Mouse (Mus musculus): Measurements from ENCODE around the gene Pou6f1. TPM values are rescaled to one million over a fixed set of nuclear protein-coding genes. Genes with fewer than 3 reads are reported as not detected.

Gene Pou6f1
- total and polyA plus RNA-seq, 2 experiments = 1.9 to 5.5 TPM

- DNase-seq (ENCODE audit: extremely low read depth, low read depth, low spot score) = peak; percentile 76
- TF ChIP-seq CTCF (IDR thresholded peaks at IDR 0.05; ENCODE audit: low read depth, low read length) (no peak), POLR2A (IDR thresholded peaks at IDR 0.05; ENCODE audit: extremely low read depth, insufficient read depth, low read length) (0 out of 2 replicates have a peak, but pooled peaks have one; percentile 3)
- peaks cover 31% of the 10 kb centered on the region for H3K36me3 ChIP-seq (ENCODE audit: control insufficient read depth, insufficient read depth, low read length)
- peak overlapping the region; percentile 70 for H3K27ac ChIP-seq (replicated peaks; ENCODE audit: insufficient read depth, low read depth, low read length)
- H3K9ac ChIP-seq (ENCODE audit: low read depth, low read length) = peak overlapping the region; percentile 91
- under 1% methylated on average over 43 of the region's 43 CpGs for WGBS
- peak overlapping the region; percentile 76 for H3K4me3 ChIP-seq (ENCODE audit: insufficient read depth, low read depth, low read length)
- H3K4me1 ChIP-seq (ENCODE audit: control insufficient read depth, insufficient read depth, low read length) = peaks cover 16% of the 10 kb centered on the region
- no peaks in the 10 kb centered on the region for H3K27me3 ChIP-seq (ENCODE audit: control insufficient read depth, insufficient read depth, low read length)
- peaks cover 9% of the 10 kb centered on the region for H3K79me2 ChIP-seq (ENCODE audit: control insufficient read depth, insufficient read depth, low read length)
These were observed 16.0 kb upstream of the Pou6f1 start for GRCm38 (mm10) chr15:100615825-100616220.

DNA sequence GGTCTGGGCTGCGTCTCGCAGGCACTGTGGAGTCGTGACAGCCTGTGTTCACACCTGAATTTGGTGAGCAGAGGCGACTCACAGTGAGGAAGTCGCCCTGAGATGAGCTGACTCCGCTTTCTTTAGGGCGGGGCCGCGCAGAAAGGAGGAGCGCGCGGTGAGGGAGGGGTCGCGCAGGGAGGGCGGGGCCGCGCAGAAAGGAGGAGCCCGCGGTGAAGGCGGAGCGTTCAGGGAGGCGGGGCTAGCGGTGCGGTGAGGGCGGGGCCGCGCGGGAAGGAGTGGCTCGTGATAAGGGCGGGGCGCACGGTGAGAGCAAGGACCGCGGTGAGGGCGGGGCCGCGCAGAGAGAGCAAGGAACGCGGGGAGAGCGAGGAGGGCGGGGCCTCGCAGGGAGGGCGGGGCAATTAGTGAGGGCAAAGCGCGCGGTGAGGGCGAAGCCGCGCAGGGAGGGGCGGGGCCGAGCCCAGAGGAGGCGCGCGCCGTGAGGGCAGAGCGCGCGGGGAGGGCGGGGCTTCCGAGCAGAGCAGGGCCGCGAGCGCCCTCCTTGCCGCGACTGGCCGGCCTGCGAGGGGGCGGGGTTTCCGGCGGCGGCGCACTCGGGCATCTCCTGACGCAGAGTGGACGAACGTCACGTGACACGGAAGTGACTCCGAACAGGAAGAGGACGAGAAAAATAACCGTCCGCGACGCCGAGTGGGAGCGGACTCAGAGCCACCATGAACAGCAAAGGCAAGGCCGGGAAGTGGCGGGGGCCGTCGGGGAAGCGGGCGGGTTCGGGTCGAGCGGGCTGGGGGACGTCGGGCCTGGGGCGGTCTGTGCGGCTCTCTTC is 15.4 kb upstream of the Pou6f1 start, which contains the start of gene Dazap2:
TSS of gene Dazap2 (plus strand) at position 354 of the 829 bp plus-strand sequence.
- H3K9ac ChIP-seq (ENCODE audit: low read depth, low read length) = peak within 1 kb of the TSS; percentile 91
- peaks cover 25% of the 10 kb centered on the region for H3K36me3 ChIP-seq (ENCODE audit: control insufficient read depth, insufficient read depth, low read length)
- under 1% methylated on average over 81 of the region's 99 CpGs for WGBS
- H3K79me2 ChIP-seq (ENCODE audit: control insufficient read depth, insufficient read depth, low read length) = peaks cover 9% of the 10 kb centered on the region
- TF ChIP-seq POLR2A (IDR thresholded peaks at IDR 0.05; ENCODE audit: extremely low read depth, insufficient read depth, low read length) (peak; percentile 84; the same call in 1 of the 2 replicates), CTCF (IDR thresholded peaks at IDR 0.05; ENCODE audit: low read depth, low read length) (no peak)
- peak within 1 kb of the TSS; percentile 86 for H3K27ac ChIP-seq (replicated peaks; ENCODE audit: insufficient read depth, low read depth, low read length)
- peaks cover 16% of the 10 kb centered on the region for H3K4me1 ChIP-seq (ENCODE audit: control insufficient read depth, insufficient read depth, low read length)
- DNase-seq (ENCODE audit: extremely low read depth, low read depth, low spot score) = peak; percentile 85
- H3K4me3 ChIP-seq (ENCODE audit: insufficient read depth, low read depth, low read length) = peak within 1 kb of the TSS; percentile 76
- H3K27me3 ChIP-seq (ENCODE audit: control insufficient read depth, insufficient read depth, low read length) = no peaks in the 10 kb centered on the region

DNA sequence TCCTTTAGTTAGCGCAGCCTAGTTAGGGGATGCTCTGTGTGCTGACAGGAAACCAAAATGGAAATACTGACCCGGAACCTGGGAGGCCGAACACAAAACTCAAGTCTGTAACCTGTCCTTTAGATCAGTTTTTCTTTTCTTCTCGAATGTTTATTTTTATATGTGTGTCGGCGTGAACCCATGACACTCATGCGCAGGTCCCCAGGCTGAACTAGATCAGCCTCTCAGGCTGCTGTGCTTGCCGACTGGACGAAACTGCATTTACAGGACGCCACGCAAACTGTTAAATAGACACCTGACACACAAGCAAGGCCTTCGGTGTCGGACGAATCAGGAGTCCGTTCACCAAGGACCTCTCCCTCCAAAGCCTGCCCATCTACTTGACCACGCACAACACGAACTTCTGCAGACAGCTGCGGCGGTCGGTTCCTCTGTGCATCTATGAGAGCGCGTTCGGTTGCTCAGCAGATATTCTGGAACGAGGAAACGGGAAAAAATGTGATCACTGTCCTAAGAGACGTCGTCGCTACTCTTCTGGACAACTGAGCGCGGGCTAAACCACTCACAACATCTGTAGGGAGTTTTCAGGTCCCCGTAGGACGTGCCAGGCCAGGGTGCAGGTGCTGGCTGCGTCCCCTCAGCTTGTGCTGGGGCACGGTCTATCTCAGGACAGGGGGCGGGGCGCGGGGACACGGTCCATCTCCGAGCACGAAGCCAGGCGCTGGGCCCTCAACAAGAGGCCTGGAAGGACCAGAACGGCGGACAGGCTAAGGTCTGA is 14.6 kb upstream of the Pou6f1 start:
- Histone ChIP-seq H3K4me3 (ENCODE audit: insufficient read depth, low read depth, low read length) (peak overlapping the region; percentile 76), H3K4me1 (ENCODE audit: control insufficient read depth, insufficient read depth, low read length) (peaks cover 16% of the 10 kb centered on the region), H3K79me2 (ENCODE audit: control insufficient read depth, insufficient read depth, low read length) (peaks cover 9% of the 10 kb centered on the region), H3K9ac (ENCODE audit: low read depth, low read length) (peak overlapping the region; percentile 83), H3K27me3 (ENCODE audit: control insufficient read depth, insufficient read depth, low read length) (no peaks in the 10 kb centered on the region), H3K27ac (replicated peaks; ENCODE audit: insufficient read depth, low read depth, low read length) (peak overlapping the region; percentile 86), H3K36me3 (ENCODE audit: control insufficient read depth, insufficient read depth, low read length) (peaks cover 18% of the 10 kb centered on the region)
- WGBS = 6% methylated on average over 43 of the region's 43 CpGs
- peak; percentile 61 for DNase-seq (ENCODE audit: extremely low read depth, low read depth, low spot score)
- TF ChIP-seq CTCF (IDR thresholded peaks at IDR 0.05; ENCODE audit: low read depth, low read length) = no peak
- TF ChIP-seq POLR2A (IDR thresholded peaks at IDR 0.05; ENCODE audit: extremely low read depth, insufficient read depth, low read length) = no peak

- 5% methylated on average over 16 of the region's 16 CpGs for WGBS
- H3K4me3 ChIP-seq (ENCODE audit: insufficient read depth, low read depth, low read length) = no peak overlapping the region
- DNase-seq (ENCODE audit: extremely low read depth, low read depth, low spot score) = peak; percentile 65
- H3K4me1 ChIP-seq (ENCODE audit: control insufficient read depth, insufficient read depth, low read length) = peaks cover 15% of the 10 kb centered on the region
- peaks cover 9% of the 10 kb centered on the region for H3K79me2 ChIP-seq (ENCODE audit: control insufficient read depth, insufficient read depth, low read length)
- TF ChIP-seq POLR2A (IDR thresholded peaks at IDR 0.05; ENCODE audit: extremely low read depth, insufficient read depth, low read length) = no peak
- TF ChIP-seq CTCF (IDR thresholded peaks at IDR 0.05; ENCODE audit: low read depth, low read length) = peak; percentile 95
- no peak overlapping the region for H3K27ac ChIP-seq (replicated peaks; ENCODE audit: insufficient read depth, low read depth, low read length)
- no peaks in the 10 kb centered on the region for H3K27me3 ChIP-seq (ENCODE audit: control insufficient read depth, insufficient read depth, low read length)
- no peak overlapping the region for H3K9ac ChIP-seq (ENCODE audit: low read depth, low read length)
- peaks cover 10% of the 10 kb centered on the region for H3K36me3 ChIP-seq (ENCODE audit: control insufficient read depth, insufficient read depth, low read length)
These were observed 13.8 kb upstream of the Pou6f1 start for GRCm38 (mm10) chr15:100613584-100613983.

DNA sequence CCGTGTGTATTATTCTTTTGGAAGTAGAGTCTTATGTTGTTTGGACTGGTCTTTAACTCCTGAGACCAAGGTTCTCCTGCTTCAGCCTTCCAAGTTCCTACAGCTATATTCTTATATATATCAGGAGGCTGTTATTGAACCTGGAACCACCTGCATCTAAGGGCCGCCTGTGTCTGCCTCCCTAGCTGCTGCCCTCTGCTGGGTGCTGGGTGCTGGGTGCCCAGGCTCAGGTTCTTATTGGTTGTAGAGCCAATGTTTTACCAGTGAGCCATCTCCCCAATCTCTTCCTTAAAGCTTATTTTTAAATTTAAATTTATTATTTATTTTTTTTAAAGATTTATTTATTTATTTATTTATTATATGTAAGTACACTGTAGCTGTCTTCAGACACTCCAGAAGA is 12.6 kb upstream of the Pou6f1 start:
- peaks cover 14% of the 10 kb centered on the region for H3K4me1 ChIP-seq (ENCODE audit: control insufficient read depth, insufficient read depth, low read length)
- TF ChIP-seq POLR2A (IDR thresholded peaks at IDR 0.05; ENCODE audit: extremely low read depth, insufficient read depth, low read length) (no peak), CTCF (IDR thresholded peaks at IDR 0.05; ENCODE audit: low read depth, low read length) (peak; percentile 71)
- H3K79me2 ChIP-seq (ENCODE audit: control insufficient read depth, insufficient read depth, low read length) = peaks cover 9% of the 10 kb centered on the region
- H3K4me3 ChIP-seq (ENCODE audit: insufficient read depth, low read depth, low read length) = no peak overlapping the region
- WGBS = 58% methylated on average over 2 of the region's 2 CpGs
- H3K27me3 ChIP-seq (ENCODE audit: control insufficient read depth, insufficient read depth, low read length) = no peaks in the 10 kb centered on the region
- H3K9ac ChIP-seq (ENCODE audit: low read depth, low read length) = no peak overlapping the region
- no peak overlapping the region for H3K27ac ChIP-seq (replicated peaks; ENCODE audit: insufficient read depth, low read depth, low read length)
- peaks cover under 1% of the 10 kb centered on the region; the same call in 1 of the 2 replicates for H3K36me3 ChIP-seq (ENCODE audit: control insufficient read depth, insufficient read depth, low read length)
- no peak for DNase-seq (ENCODE audit: extremely low read depth, low read depth, low spot score)
